Mouse (Mus musculus): ENCODE data around the gene Tap2. TPM values are rescaled to one million over a fixed set of nuclear protein-coding genes. Genes with fewer than 3 reads are reported as not detected.

Tap2 gene
- polyA plus RNA-seq, 2 experiments, result 2.9 to 3.1 TPM

- Histone ChIP-seq H3K27me3 (ENCODE audit: control insufficient read depth, insufficient read depth, low read length) (peaks cover 12% of the 10 kb centered on the region), H3K36me3 (replicated peaks; ENCODE audit: control insufficient read depth, insufficient read depth, low read depth) (no peaks in the 10 kb centered on the region), H3K27ac (no peak overlapping the region), H3K4me3 (ENCODE audit: insufficient read depth in 1 of 2, low read depth in 2 of 2, low read length in 2 of 2) (no peak overlapping the region), H3K9me3 (ENCODE audit: control insufficient read depth, low read length) (no peaks in the 10 kb centered on the region), H3K9ac (replicated peaks) (no peak overlapping the region), H3K4me2 (ENCODE audit: low read depth) (no peak overlapping the region), H3K4me1 (replicated peaks; ENCODE audit: control insufficient read depth in 2 of 2, insufficient read depth in 2 of 2, low read length in 1 of 2) (peaks cover 7% of the 10 kb centered on the region in 2 experiments; a peak in 3 of 4 replicates)
- TF ChIP-seq CTCF (IDR thresholded peaks at IDR 0.05; ENCODE audit: low read depth) (no peak), EP300 (IDR thresholded peaks at IDR 0.05; ENCODE audit: low read depth) (no peak)
- DNase-seq (ENCODE audit: low read depth in 3 of 3, low spot score in 3 of 3), result no peak
- WGBS (ENCODE audit: insufficient replicate concordance), result 78% methylated on average over 4 of the region's 4 CpGs
- ATAC-seq (ENCODE audit: insufficient read depth), result no peak
Measured at GRCm38 (mm10) chr17:34202760-34203442, 426 bp upstream of the Tap2 start.

- TF ChIP-seq CTCF (IDR thresholded peaks at IDR 0.05; ENCODE audit: low read depth), result peak; percentile 94
- no peak for TF ChIP-seq EP300 (IDR thresholded peaks at IDR 0.05; ENCODE audit: low read depth)
- ATAC-seq (ENCODE audit: insufficient read depth), result peak; percentile 50; the same call in 1 of the 2 replicates
- H3K9me3 ChIP-seq (ENCODE audit: control insufficient read depth, low read length), result no peaks in the 10 kb centered on the region
- WGBS (ENCODE audit: insufficient replicate concordance), result under 1% methylated on average over 44 of the region's 44 CpGs
- H3K4me2 ChIP-seq (ENCODE audit: low read depth), result peak overlapping the region; percentile 72
- peak overlapping the region; percentile 81 to 83 for H3K4me3 ChIP-seq (ENCODE audit: insufficient read depth in 1 of 2, low read depth in 2 of 2, low read length in 2 of 2)
- no peaks in the 10 kb centered on the region for H3K27me3 ChIP-seq (ENCODE audit: control insufficient read depth, insufficient read depth, low read length)
- H3K27ac ChIP-seq, result no peak overlapping the region
- peak; percentile 64 to 67 (median 64) for DNase-seq (ENCODE audit: low read depth in 3 of 3, low spot score in 3 of 3)
- peak overlapping the region; percentile 82 for H3K9ac ChIP-seq (replicated peaks)
- peaks cover 7% of the 10 kb centered on the region in 2 experiments; a peak in 3 of 4 replicates for H3K4me1 ChIP-seq (replicated peaks; ENCODE audit: control insufficient read depth in 2 of 2, insufficient read depth in 2 of 2, low read length in 1 of 2)
- no peaks in the 10 kb centered on the region for H3K36me3 ChIP-seq (replicated peaks; ENCODE audit: control insufficient read depth, insufficient read depth, low read depth)
Measured at GRCm38 (mm10) chr17:34204303-34205010, 1.1 kb downstream of the Tap2 start.

- WGBS (ENCODE audit: insufficient replicate concordance), result 14% methylated on average over 18 of the region's 18 CpGs
- H3K4me1 ChIP-seq (replicated peaks; ENCODE audit: control insufficient read depth in 2 of 2, insufficient read depth in 2 of 2, low read length in 1 of 2), result peaks cover 7% of the 10 kb centered on the region in 2 experiments; a peak in 3 of 4 replicates
- no peaks in the 10 kb centered on the region for H3K27me3 ChIP-seq (ENCODE audit: control insufficient read depth, insufficient read depth, low read length)
- ATAC-seq (ENCODE audit: insufficient read depth), result peak; percentile 52; the same call in 1 of the 2 replicates
- peak overlapping the region; percentile 13; the same call in 1 of the 2 replicates for H3K27ac ChIP-seq
- peak overlapping the region; percentile 72 for H3K4me2 ChIP-seq (ENCODE audit: low read depth)
- no peaks in the 10 kb centered on the region for H3K36me3 ChIP-seq (replicated peaks; ENCODE audit: control insufficient read depth, insufficient read depth, low read depth)
- no peaks in the 10 kb centered on the region for H3K9me3 ChIP-seq (ENCODE audit: control insufficient read depth, low read length)
- no peak for DNase-seq (ENCODE audit: low read depth in 3 of 3, low spot score in 3 of 3)
- TF ChIP-seq EP300 (IDR thresholded peaks at IDR 0.05; ENCODE audit: low read depth), result no peak
- no peak for TF ChIP-seq CTCF (IDR thresholded peaks at IDR 0.05; ENCODE audit: low read depth)
- H3K9ac ChIP-seq (replicated peaks), result peak overlapping the region; percentile 82
- peak overlapping the region; percentile 81 to 83 for H3K4me3 ChIP-seq (ENCODE audit: insufficient read depth in 1 of 2, low read depth in 2 of 2, low read length in 2 of 2)
Measured at GRCm38 (mm10) chr17:34205021-34205745, 1.9 kb downstream of the Tap2 start.

GRCm38 (mm10) chr17:34205746-34206176 lies 2.4 kb downstream of the Tap2 start:
- Histone ChIP-seq H3K27ac (no peak overlapping the region), H3K27me3 (ENCODE audit: control insufficient read depth, insufficient read depth, low read length) (no peaks in the 10 kb centered on the region), H3K9ac (replicated peaks) (peak overlapping the region; percentile 82), H3K9me3 (ENCODE audit: control insufficient read depth, low read length) (no peaks in the 10 kb centered on the region), H3K4me1 (replicated peaks; ENCODE audit: control insufficient read depth in 2 of 2, insufficient read depth in 2 of 2, low read length in 1 of 2) (peaks cover 7 to 10% of the 10 kb centered on the region in 2 experiments), H3K4me2 (ENCODE audit: low read depth) (peak overlapping the region; percentile 72), H3K36me3 (replicated peaks; ENCODE audit: control insufficient read depth, insufficient read depth, low read depth) (no peaks in the 10 kb centered on the region), H3K4me3 (ENCODE audit: insufficient read depth in 1 of 2, low read depth in 2 of 2, low read length in 2 of 2) (peak overlapping the region; percentile 81 to 83)
- TF ChIP-seq EP300 (IDR thresholded peaks at IDR 0.05; ENCODE audit: low read depth) (no peak), CTCF (IDR thresholded peaks at IDR 0.05; ENCODE audit: low read depth) (peak; percentile 75)
- 15% methylated on average over 9 of the region's 9 CpGs for WGBS (ENCODE audit: insufficient replicate concordance)
- DNase-seq (ENCODE audit: low read depth in 3 of 3, low spot score in 3 of 3) (peak in 2 of 3 experiments; percentile 43 to 49), ATAC-seq (ENCODE audit: insufficient read depth) (peak; percentile 54; the same call in 1 of the 2 replicates)

Data from liver, embryonic 14.5 days (tissue).